Mouse (Mus musculus) liver, embryonic 14.5 days (tissue): ENCODE measurements around the gene Alppl2. TPM values are rescaled to one million over a fixed set of nuclear protein-coding genes. Genes with fewer than 3 reads are reported as not detected.

Source experiments
- ATAC-seq: fragments of 200-750 bp; cut with Nextera tagmentation; 2 replicates; pipeline ENCODE4 v1.8.0; 2017; ENCODE audit warnings: moderate number of reproducible peaks, mild to moderate bottlenecking, moderate library complexity; ENCODE audit not compliant: insufficient read depth
- DNase-seq, 3 experiments: peaks; one replicate each; pipeline ENCODE4 v3.0.0-alpha.2; 2012 to 2013; ENCODE audit warnings: low read depth in 3 of 3, low spot score in 3 of 3
- H3K27ac ChIP-seq: fragments of 300-500 bp; sonication (generic); 2 replicates; pipeline ENCODE4 v1.5.1; 2014; ENCODE audit warnings: moderate library complexity, mild to moderate bottlenecking, control low read depth, inconsistent platforms
- H3K27me3 ChIP-seq: fragments of 300-500 bp; sonication (generic); 2 replicates; pipeline ENCODE4 v1.6.1; 2014; ENCODE audit warnings: mild to moderate bottlenecking, low read length, moderate library complexity; ENCODE audit not compliant: control insufficient read depth, insufficient read depth
- H3K36me3 ChIP-seq: fragments of 300-500 bp; sonication (generic); replicated peaks from 2 replicates; pipeline ENCODE4 v1.6.1; 2014; ENCODE audit warnings: low read depth; ENCODE audit not compliant: control insufficient read depth, insufficient read depth
- H3K4me1 ChIP-seq, 2 experiments: fragments of 200-500 bp in 1 of 2; fragments of 300-500 bp in 1 of 2; sonication (generic) in 1 of 2; replicated peaks; 2 replicates each; pipeline ENCODE4 v1.6.1; 2012 to 2014; ENCODE audit warnings: antibody characterized with exemption in 1 of 2, inconsistent platforms in 1 of 2, low read length in 1 of 2; ENCODE audit not compliant: control insufficient read depth in 2 of 2, insufficient read depth in 2 of 2
- H3K4me2 ChIP-seq: fragments of 300-500 bp; sonication (generic); 2 replicates; pipeline ENCODE4 v1.6.1; 2014; ENCODE audit warnings: low read depth, mild to moderate bottlenecking, control low read depth, moderate library complexity
- H3K4me3 ChIP-seq, 2 experiments: fragments of 200-500 bp in 1 of 2; fragments of 300-500 bp in 1 of 2; sonication (generic) in 1 of 2; 2 replicates each; pipeline ENCODE4 v1.5.1; 2012 to 2014; ENCODE audit warnings: low read depth in 2 of 2, low read length in 2 of 2, mild to moderate bottlenecking in 2 of 2, control low read depth in 1 of 2, inconsistent platforms in 1 of 2, moderate library complexity in 1 of 2; ENCODE audit not compliant: insufficient read depth in 1 of 2
- H3K9ac ChIP-seq: fragments of 300-500 bp; sonication (generic); replicated peaks from 2 replicates; pipeline ENCODE4 v1.6.1; 2014; ENCODE audit warnings: mild to moderate bottlenecking, control low read depth, moderate library complexity
- H3K9me3 ChIP-seq: fragments of 300-500 bp; sonication (generic); 2 replicates; pipeline ENCODE4 v1.6.1; 2016; ENCODE audit warnings: low read length, mixed read lengths; ENCODE audit not compliant: control insufficient read depth
- CTCF ChIP-seq: IDR thresholded peaks from 2 replicates; pipeline ENCODE4 v1.5.1; 2016; ENCODE audit warnings: antibody characterized with exemption, low read depth, control low read depth
- EP300 ChIP-seq: IDR thresholded peaks from 2 replicates; pipeline ENCODE4 v1.6.1; 2016; ENCODE audit warnings: antibody characterized with exemption, low read depth
- WGBS: fragments of 180-500 bp; shearing (Covaris S2); extraction: QIAGEN DNeasy Blood & Tissue Kit; methylation state at CpG from one replicate; pipeline ENCODE4 v1.1.7; 2014; ENCODE audit not compliant: insufficient replicate concordance; 5-methylcytosine and 5-hydroxymethylcytosine counted together
- polyA plus RNA-seq, 2 experiments: library from polyadenylated mRNA; depleted of rRNA in 1 of 2; stranded (reverse) in 1 of 2; unstranded in 1 of 2; fragments of >200 nt; fragmentation: Nextera tagmentation in 1 of 2; extraction: Ambion mirVana in 1 of 2; gene quantifications; 2 replicates each; pipeline versions ENCODE4 v1.2.1 to v1.2.3; 2012 to 2014

Gene Alppl2
- polyA plus RNA-seq, 2 experiments = not detected

GRCm38 (mm10) chr1:87111719-87112354 is 22.1 kb upstream of the Alppl2 start:
- no peak overlapping the region for H3K27ac ChIP-seq
- ATAC-seq (no peak), DNase-seq (no peak)
- H3K4me3 ChIP-seq = no peak overlapping the region
- H3K9me3 ChIP-seq = no peaks in the 10 kb centered on the region
- TF ChIP-seq EP300 (no peak), CTCF (peak; percentile 55)
- H3K36me3 ChIP-seq = no peaks in the 10 kb centered on the region
- 28% methylated on average over 9 of the region's 9 CpGs for WGBS
- H3K27me3 ChIP-seq = no peaks in the 10 kb centered on the region
- no peaks in the 10 kb centered on the region for H3K4me1 ChIP-seq
- H3K9ac ChIP-seq = no peak overlapping the region
- H3K4me2 ChIP-seq = no peak overlapping the region

- no peak overlapping the region for H3K4me2 ChIP-seq
- no peaks in the 10 kb centered on the region for H3K9me3 ChIP-seq
- H3K36me3 ChIP-seq = no peaks in the 10 kb centered on the region
- no peak for ATAC-seq
- no peak overlapping the region for H3K27ac ChIP-seq
- no peak for TF ChIP-seq EP300
- no peak for TF ChIP-seq CTCF
- H3K4me1 ChIP-seq = no peaks in the 10 kb centered on the region
- H3K4me3 ChIP-seq = no peak overlapping the region
- H3K27me3 ChIP-seq = no peaks in the 10 kb centered on the region
- WGBS = 52% methylated on average over 4 of the region's 4 CpGs
- DNase-seq = no peak
- no peak overlapping the region for H3K9ac ChIP-seq
These were observed 18.8 kb upstream of the Alppl2 start for GRCm38 (mm10) chr1:87108564-87108963.

- WGBS = 54% methylated on average over 8 of the region's 8 CpGs
- no peaks in the 10 kb centered on the region for H3K9me3 ChIP-seq
- H3K9ac ChIP-seq = no peak overlapping the region
- TF ChIP-seq CTCF (no peak), EP300 (no peak)
- no peaks in the 10 kb centered on the region for H3K36me3 ChIP-seq
- H3K4me1 ChIP-seq = no peaks in the 10 kb centered on the region
- DNase-seq (no peak), ATAC-seq (no peak)
- no peak overlapping the region for H3K4me3 ChIP-seq
- H3K27ac ChIP-seq = no peak overlapping the region
- no peak overlapping the region for H3K4me2 ChIP-seq
- H3K27me3 ChIP-seq = no peaks in the 10 kb centered on the region
These were observed 16.8 kb upstream of the Alppl2 start for GRCm38 (mm10) chr1:87106536-87106935.

- Histone ChIP-seq H3K36me3 (no peaks in the 10 kb centered on the region), H3K27me3 (no peaks in the 10 kb centered on the region), H3K9me3 (no peaks in the 10 kb centered on the region), H3K9ac (no peak overlapping the region), H3K27ac (no peak overlapping the region), H3K4me2 (no peak overlapping the region), H3K4me1 (no peaks in the 10 kb centered on the region), H3K4me3 (no peak overlapping the region)
- ATAC-seq (no peak), DNase-seq (no peak)
- 65% methylated on average over 1 of the region's 1 CpGs for WGBS
- TF ChIP-seq CTCF (no peak), EP300 (no peak)
These were observed 14.2 kb upstream of the Alppl2 start for GRCm38 (mm10) chr1:87103936-87104335.

GRCm38 (mm10) chr1:87102114-87102513 is 12.4 kb upstream of the Alppl2 start:
- H3K4me2 ChIP-seq = no peak overlapping the region
- ATAC-seq (no peak), DNase-seq (no peak)
- H3K27ac ChIP-seq = no peak overlapping the region
- 50% methylated on average over 3 of the region's 3 CpGs for WGBS
- no peaks in the 10 kb centered on the region for H3K9me3 ChIP-seq
- H3K9ac ChIP-seq = no peak overlapping the region
- no peaks in the 10 kb centered on the region for H3K27me3 ChIP-seq
- H3K36me3 ChIP-seq = no peaks in the 10 kb centered on the region
- no peaks in the 10 kb centered on the region for H3K4me1 ChIP-seq
- TF ChIP-seq CTCF = no peak
- TF ChIP-seq EP300 = no peak
- H3K4me3 ChIP-seq = no peak overlapping the region
